Mouse (Mus musculus): ENCODE data around the gene Gm42906.
A peak's percentile ranks its signal among the peaks of the same experiment; 100 is the strongest.

Gene Gm42906

GRCm38 (mm10) chr5:151396119-151396518 is 31.8 kb downstream of the Gm42906 start:
- no peak for DNase-seq (ENCODE audit: low read depth in 1 of 2, low spot score in 2 of 2)

- no peak for DNase-seq (ENCODE audit: low read depth in 1 of 2, low spot score in 2 of 2)
Measured at GRCm38 (mm10) chr5:151394690-151395089, 33.3 kb downstream of the Gm42906 start.

GRCm38 (mm10) chr5:151393821-151394662 is 33.9 kb downstream of the Gm42906 start:
- no peak for DNase-seq (ENCODE audit: low read depth in 1 of 2, low spot score in 2 of 2)

DNA sequence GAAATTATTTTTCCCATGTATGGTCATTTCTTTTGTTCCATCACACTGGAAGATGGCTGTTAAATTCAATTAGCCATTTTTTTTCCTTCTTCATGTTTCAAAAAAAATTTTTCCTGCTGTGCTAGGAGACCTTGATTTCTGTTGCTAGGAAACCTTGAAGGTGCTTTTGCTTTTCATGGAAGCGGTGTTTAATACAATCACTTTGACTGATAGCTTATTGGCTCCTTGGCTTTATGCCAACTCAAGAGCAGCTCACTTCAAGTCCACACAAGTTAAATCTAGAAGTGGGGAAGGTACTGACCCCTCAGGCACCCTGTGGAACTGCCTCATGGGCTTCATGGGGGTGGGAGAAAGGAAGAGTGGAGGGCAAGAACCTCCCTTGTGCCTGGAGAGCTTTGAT is 38.1 kb downstream of the Gm42906 start:
- DNase-seq (ENCODE audit: low read depth in 1 of 2, low spot score in 2 of 2), result no peak

- no peak for DNase-seq (ENCODE audit: low read depth in 1 of 2, low spot score in 2 of 2)
Measured at GRCm38 (mm10) chr5:151379896-151380295, 48.1 kb downstream of the Gm42906 start.

GRCm38 (mm10) chr5:151379210-151379609 is 48.8 kb downstream of the Gm42906 start:
- DNase-seq (ENCODE audit: low read depth in 1 of 2, low spot score in 2 of 2), result no peak

DNA sequence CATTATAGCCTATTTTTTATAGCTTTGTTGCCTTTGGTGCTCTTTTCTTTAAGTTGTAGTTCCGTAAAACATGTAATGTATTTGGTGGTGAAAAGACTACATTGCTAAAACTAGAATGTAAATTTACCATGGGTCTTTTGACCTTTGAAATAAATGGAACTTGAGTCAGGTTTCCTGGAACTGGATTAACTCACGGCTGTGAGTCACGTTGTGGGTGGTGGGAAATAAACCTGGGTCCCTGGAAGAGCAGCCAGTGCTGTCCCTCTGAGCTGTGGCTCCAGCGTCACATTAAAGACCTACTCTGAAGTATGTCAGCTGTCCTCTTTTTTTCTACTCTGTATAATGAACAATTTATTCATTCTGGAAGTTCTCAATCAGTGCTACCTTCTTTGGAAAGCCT is 51.0 kb downstream of the Gm42906 start:
- DNase-seq (ENCODE audit: low read depth in 1 of 2, low spot score in 2 of 2), result no peak

GRCm38 (mm10) chr5:151374825-151375224 is 53.1 kb downstream of the Gm42906 start:
- DNase-seq (ENCODE audit: low read depth in 1 of 2, low spot score in 2 of 2), result no peak

GRCm38 (mm10) chr5:151371130-151371529 is 56.8 kb downstream of the Gm42906 start:
- no peak for DNase-seq (ENCODE audit: low read depth in 1 of 2, low spot score in 2 of 2)

GRCm38 (mm10) chr5:151369306-151369721 is 58.6 kb downstream of the Gm42906 start:
- no peak for DNase-seq (ENCODE audit: low read depth in 1 of 2, low spot score in 2 of 2)

- peak; percentile 98 to 99 for DNase-seq (ENCODE audit: low read depth in 1 of 2, low spot score in 2 of 2)
Measured at GRCm38 (mm10) chr5:151368395-151369190, 59.4 kb downstream of the Gm42906 start.

- no peak for DNase-seq (ENCODE audit: low read depth in 1 of 2, low spot score in 2 of 2)
Measured at GRCm38 (mm10) chr5:151367881-151368394, 60.0 kb downstream of the Gm42906 start.

DNA sequence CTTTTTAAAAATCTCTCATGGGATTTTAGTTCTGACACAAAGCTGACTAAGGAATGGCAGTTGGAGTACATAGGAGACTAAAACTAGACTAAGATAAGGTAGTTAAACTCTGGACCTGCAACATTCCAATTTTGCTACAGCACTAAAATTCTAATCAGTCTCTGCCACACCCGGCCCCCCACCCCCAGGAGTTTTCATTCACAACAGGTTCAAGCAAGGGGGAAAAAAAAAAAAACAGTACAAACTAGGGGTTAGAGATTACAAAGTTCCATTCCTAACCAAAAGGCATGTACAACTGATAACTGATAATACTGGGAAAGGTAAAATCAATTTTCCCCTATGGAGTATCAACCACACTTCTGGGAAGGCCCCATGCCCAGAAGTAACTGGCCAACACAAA is 60.6 kb downstream of the Gm42906 start:
- no peak for DNase-seq (ENCODE audit: low read depth in 1 of 2, low spot score in 2 of 2)

DNA sequence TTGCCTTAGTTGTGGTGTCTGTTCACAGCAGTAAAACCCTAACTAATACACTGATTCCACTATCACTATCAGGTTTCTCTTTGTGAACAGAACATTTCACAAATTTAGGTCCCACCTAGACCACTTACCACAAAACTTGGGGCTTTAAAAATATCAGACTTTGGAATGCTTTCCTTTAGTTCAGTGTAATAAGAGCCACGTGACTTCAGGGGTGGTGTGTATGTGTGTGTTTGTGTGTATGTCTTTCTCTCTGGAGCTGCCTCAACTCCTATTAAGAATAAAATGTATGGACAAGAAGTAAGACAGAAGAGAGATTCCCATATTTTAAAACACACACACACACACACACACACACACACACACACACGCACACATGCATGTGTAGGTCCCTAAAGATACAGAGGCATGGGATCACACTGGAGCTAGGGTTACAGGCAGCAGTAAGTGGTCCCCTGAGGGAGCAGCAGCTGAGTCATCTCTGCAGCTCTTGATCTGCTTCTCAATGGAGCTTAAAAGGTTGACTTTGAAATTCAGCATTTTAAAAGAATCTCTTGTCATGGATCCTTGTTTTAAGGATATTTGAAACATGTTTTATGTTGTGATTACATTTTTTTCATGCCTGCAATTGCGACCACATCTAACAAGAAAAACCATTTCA is 64.5 kb downstream of the Gm42906 start:
- DNase-seq (ENCODE audit: low read depth in 1 of 2, low spot score in 2 of 2), result no peak

- no peak for DNase-seq (ENCODE audit: low read depth in 1 of 2, low spot score in 2 of 2)
Measured at GRCm38 (mm10) chr5:151349616-151350015, 78.3 kb downstream of the Gm42906 start.

DNA sequence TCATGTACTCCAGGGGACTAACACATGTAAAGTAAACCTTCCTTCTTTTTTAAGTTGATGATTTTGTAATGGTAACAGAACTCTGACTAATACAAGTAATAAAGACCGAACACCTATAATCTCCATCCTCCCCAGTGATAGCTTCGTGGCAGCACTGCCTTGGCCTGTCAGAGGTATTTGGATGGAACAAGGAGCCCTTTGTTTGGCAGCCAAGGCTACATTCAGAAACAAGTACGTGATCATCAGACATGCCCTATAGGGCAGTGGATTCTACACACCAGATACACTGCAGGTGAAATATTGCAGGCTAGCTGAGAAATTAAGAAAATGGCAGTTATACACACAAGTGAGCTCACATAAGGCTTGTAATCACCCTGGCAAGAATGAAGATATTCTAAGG is 79.5 kb downstream of the Gm42906 start:
- no peak for DNase-seq (ENCODE audit: low read depth in 1 of 2, low spot score in 2 of 2)

- no peak for DNase-seq (ENCODE audit: low read depth in 1 of 2, low spot score in 2 of 2)
Measured at GRCm38 (mm10) chr5:151346626-151347025, 81.3 kb downstream of the Gm42906 start.

- DNase-seq (ENCODE audit: low read depth in 1 of 2, low spot score in 2 of 2), result no peak
Measured at GRCm38 (mm10) chr5:151344737-151345136, 83.2 kb downstream of the Gm42906 start.

DNA sequence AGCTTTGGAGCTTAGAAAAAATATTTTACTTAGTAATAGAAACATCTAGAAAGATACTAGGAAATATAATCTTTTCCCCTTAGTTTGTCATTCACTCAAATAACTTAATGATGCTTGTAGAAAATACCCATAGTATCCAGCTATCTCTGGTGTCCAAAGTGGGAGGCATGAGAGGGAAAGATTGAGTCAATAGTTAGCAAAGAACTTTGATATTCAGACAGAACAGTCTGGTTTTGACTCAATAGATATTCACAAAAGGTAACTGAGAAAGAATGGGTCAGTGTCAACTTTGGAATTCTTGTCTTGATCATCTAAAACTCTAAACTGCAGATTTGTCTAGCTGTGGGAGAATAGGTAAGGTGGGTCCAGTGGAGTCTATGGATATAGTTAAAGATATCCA is 94.3 kb downstream of the Gm42906 start:
- DNase-seq (ENCODE audit: low read depth in 1 of 2, low spot score in 2 of 2), result no peak

- no peak for DNase-seq (ENCODE audit: low read depth in 1 of 2, low spot score in 2 of 2)
Measured at GRCm38 (mm10) chr5:151333191-151333594, 94.8 kb downstream of the Gm42906 start.

GRCm38 (mm10) chr5:151315804-151316597 is 112.0 kb downstream of the Gm42906 start:
- DNase-seq (ENCODE audit: low read depth in 1 of 2, low spot score in 2 of 2), result no peak

All from monocyte, adult 2 months (primary cell).